15 mouse cellular contexts compared by ENCODE assay signal in genomic region chr13:104615999-104616810, GRCm38 (mm10).
A peak's percentile ranks its signal among the peaks of the same experiment; 100 is the strongest.
DNase-seq lines count a peak whose midpoint lies in the region; ATAC-seq lines count a peak whose summit lies in the region.
"Had no signal": no experiment of that assay in that cellular context is flagged by ENCODE, and none has a peak within 500 bp of the region (broad histone marks: within the 10 kb centered on the region; RNA-seq: fewer than 3 reads in every experiment).

No protein-coding gene starts in this region.

- H3K4me2 ChIP-seq in heart, embryonic 11.5 days: no peak overlapping the region
- H3K4me2 ChIP-seq in neural tube, embryonic 15.5 days: no peak overlapping the region
- H3K4me2 ChIP-seq in hindbrain, embryonic 16.5 days (ENCODE audit: low read length): no peak overlapping the region
- H3K4me2 ChIP-seq: embryonic facial prominence, embryonic 13.5 days; liver, embryonic 13.5 days had no signal

- H3K36me3 ChIP-seq in heart, embryonic 11.5 days (ENCODE audit: control insufficient read depth, insufficient read depth, low read length): no peaks in the 10 kb centered on the region
- H3K36me3 ChIP-seq in neural tube, embryonic 15.5 days: no peaks in the 10 kb centered on the region
- no peaks in the 10 kb centered on the region for H3K36me3 ChIP-seq in hindbrain, embryonic 16.5 days (ENCODE audit: control insufficient read depth, insufficient read depth, low read length)
- H3K36me3 ChIP-seq: embryonic facial prominence, embryonic 13.5 days; liver, embryonic 13.5 days had no signal

- no peak for ATAC-seq in heart, embryonic 11.5 days (replicated peaks; ENCODE audit: insufficient number of reproducible peaks, low FRiP score, low TSS enrichment)
- ATAC-seq in neural tube, embryonic 15.5 days (ENCODE audit: low FRiP score): 0 out of 2 replicates have a peak, but pooled peaks have one; percentile 38
- ATAC-seq in hindbrain, embryonic 16.5 days: peak; percentile 54
- ATAC-seq: intestine, postnatal 0 days had no signal

- H3K27me3 ChIP-seq in heart, embryonic 11.5 days (ENCODE audit: control insufficient read depth, insufficient read depth, low read length): no peaks in the 10 kb centered on the region
- no peaks in the 10 kb centered on the region for H3K27me3 ChIP-seq in neural tube, embryonic 15.5 days (replicated peaks)
- no peaks in the 10 kb centered on the region for H3K27me3 ChIP-seq in hindbrain, embryonic 16.5 days (replicated peaks; ENCODE audit: control insufficient read depth, insufficient read depth, low read length)
- H3K27me3 ChIP-seq: embryonic facial prominence, embryonic 13.5 days; liver, embryonic 13.5 days had no signal

- DNase-seq in heart, adult 11 months: peak; percentile 77
- no peak for DNase-seq in neural tube, embryonic 10.5 days (ENCODE audit: extremely low spot score, low spot score)
- peak; percentile 38 for DNase-seq in retina, postnatal 1 day
- no peak for DNase-seq in thymus, postnatal 10 days (ENCODE audit: low spot score in 2 of 2)
- DNase-seq in urinary bladder, postnatal 4 days (ENCODE audit: low spot score in 2 of 2): no peak
- DNase-seq: adrenal gland, postnatal 25 days; heart, postnatal 10 days; layer of hippocampus, adult 9-11 months; liver, embryonic 13.5 days; lung, postnatal 10 days had no signal

- H3K9me3 ChIP-seq in heart, embryonic 11.5 days (replicated peaks; ENCODE audit: control insufficient read depth, low read length): no peaks in the 10 kb centered on the region
- H3K9me3 ChIP-seq in neural tube, embryonic 15.5 days (replicated peaks): no peaks in the 10 kb centered on the region
- no peaks in the 10 kb centered on the region for H3K9me3 ChIP-seq in hindbrain, embryonic 16.5 days (ENCODE audit: control insufficient read depth, low read length)
- H3K9me3 ChIP-seq: embryonic facial prominence, embryonic 13.5 days; liver, embryonic 13.5 days had no signal

- H3K4me3 ChIP-seq in heart, embryonic 11.5 days (ENCODE audit: low read depth, low read length): no peak overlapping the region
- no peak overlapping the region for H3K4me3 ChIP-seq in neural tube, embryonic 15.5 days (replicated peaks)
- no peak overlapping the region for H3K4me3 ChIP-seq in hindbrain, embryonic 16.5 days (ENCODE audit: low read length)
- H3K4me3 ChIP-seq: embryonic facial prominence, embryonic 13.5 days; liver, embryonic 13.5 days had no signal

- H3K27ac ChIP-seq in heart, embryonic 11.5 days (ENCODE audit: low read depth, low read length): no peak overlapping the region
- H3K27ac ChIP-seq in neural tube, embryonic 15.5 days (replicated peaks): no peak overlapping the region
- H3K27ac ChIP-seq in hindbrain, embryonic 16.5 days (ENCODE audit: low read depth, low read length): no peak overlapping the region
- H3K27ac ChIP-seq: embryonic facial prominence, embryonic 13.5 days; liver, embryonic 13.5 days had no signal

- 85% methylated on average over 18 of the region's 18 CpGs for WGBS in heart, embryonic 11.5 days (ENCODE audit: insufficient replicate concordance)
- 73% methylated on average over 18 of the region's 18 CpGs for WGBS in neural tube, embryonic 15.5 days
- 50% methylated on average over 18 of the region's 18 CpGs for WGBS in hindbrain, embryonic 16.5 days

- H3K4me1 ChIP-seq in heart, embryonic 11.5 days (ENCODE audit: control insufficient read depth, insufficient read depth, low read length): no peaks in the 10 kb centered on the region
- H3K4me1 ChIP-seq in neural tube, embryonic 15.5 days: no peaks in the 10 kb centered on the region
- H3K4me1 ChIP-seq in hindbrain, embryonic 16.5 days (ENCODE audit: control insufficient read depth, insufficient read depth, low read depth, low read length): no peaks in the 10 kb centered on the region; the same call in 1 of the 2 replicates
- H3K4me1 ChIP-seq: embryonic facial prominence, embryonic 13.5 days; liver, embryonic 13.5 days had no signal

- H3K9ac ChIP-seq in heart, embryonic 11.5 days (ENCODE audit: low read depth, low read length): no peak overlapping the region
- H3K9ac ChIP-seq in neural tube, embryonic 15.5 days (replicated peaks): no peak overlapping the region
- H3K9ac ChIP-seq in hindbrain, embryonic 16.5 days (ENCODE audit: low read depth, low read length): no peak overlapping the region
- H3K9ac ChIP-seq: embryonic facial prominence, embryonic 13.5 days; liver, embryonic 13.5 days had no signal

Comparison
In these comparisons a context has a peak if more than half of its experiments do, and no peak if none do; other contexts are left out.
1. DNase-seq: peak in heart, adult 11 months (single experiment) and retina, postnatal 1 day (single experiment); none in neural tube, embryonic 10.5 days (single experiment), thymus, postnatal 10 days (0 of 2) and urinary bladder, postnatal 4 days (0 of 2).